Mouse (Mus musculus): ENCODE measurements around the gene Tchh. TPM values are rescaled to one million over a fixed set of nuclear protein-coding genes. Genes with fewer than 3 reads are reported as not detected.
"Not testable (repeated sequence)": the region's sequence is repeated elsewhere in the genome, so short reads cannot be mapped to it uniquely, and the experiment has no call there.

Tchh gene
- polyA plus RNA-seq, 1 experiment: 0.22 TPM

- WGBS: 91% methylated on average over 2 of the region's 2 CpGs
- DNase-seq: no peak
- TF ChIP-seq POLR2A (IDR thresholded peaks at IDR 0.05; ENCODE audit: control insufficient read depth, extremely low read depth, insufficient read depth, low read length, poor library complexity): no peak
- no peak for TF ChIP-seq CTCF (IDR thresholded peaks at IDR 0.05; ENCODE audit: borderline replicate concordance, control insufficient read depth, extremely low read depth, insufficient read depth, low read length, poor library complexity)
These were observed 46.4 kb downstream of the Tchh start for GRCm38 (mm10) chr3:93488541-93488940.

DNA sequence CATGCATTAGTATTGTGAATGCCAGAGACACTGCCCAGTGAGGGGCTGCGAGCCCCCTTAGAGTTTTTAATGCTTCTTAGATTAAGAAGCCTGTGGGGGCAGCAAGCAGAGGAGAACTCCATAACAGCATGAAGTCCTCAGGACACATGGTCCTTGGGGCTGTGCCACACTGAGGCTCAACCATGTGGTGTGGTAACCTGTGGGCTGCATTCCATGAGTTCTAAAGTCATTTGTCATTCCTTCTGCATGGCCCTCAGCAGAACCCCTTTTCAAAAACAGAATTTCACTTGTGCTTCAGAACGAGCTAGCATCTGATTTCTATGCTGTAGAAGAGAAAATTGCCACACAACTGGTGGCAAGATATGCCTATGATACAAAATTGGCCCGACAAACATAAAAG lies 50.0 kb downstream of the Tchh start:
- WGBS: 89% methylated on average over 3 of the region's 3 CpGs
- no peaks in the 10 kb centered on the region for H3K27me3 ChIP-seq (ENCODE audit: control insufficient read depth, insufficient read depth, low read length)
- no peak for DNase-seq
- H3K27ac ChIP-seq (ENCODE audit: control insufficient read depth, insufficient read depth, low read length): no peak overlapping the region
- H3K4me1 ChIP-seq (replicated peaks; ENCODE audit: control insufficient read depth, insufficient read depth, low read length): no peaks in the 10 kb centered on the region
- TF ChIP-seq POLR2A (IDR thresholded peaks at IDR 0.05; ENCODE audit: control insufficient read depth, extremely low read depth, insufficient read depth, low read length, poor library complexity) (no peak), CTCF (IDR thresholded peaks at IDR 0.05; ENCODE audit: borderline replicate concordance, control insufficient read depth, extremely low read depth, insufficient read depth, low read length, poor library complexity) (no peak)
- H3K4me3 ChIP-seq (ENCODE audit: control insufficient read depth, insufficient read depth, low read length): no peak overlapping the region
- no peaks in the 10 kb centered on the region for H3K36me3 ChIP-seq (ENCODE audit: control insufficient read depth, insufficient read depth, low read length)

More at GRCm38 (mm10) chr3:93488541-93488940, 46.4 kb downstream of the Tchh start:
- Histone ChIP-seq H3K4me1 (replicated peaks; ENCODE audit: control insufficient read depth, insufficient read depth, low read length) (no peaks in the 10 kb centered on the region), H3K4me3 (ENCODE audit: control insufficient read depth, insufficient read depth, low read length) (no peak overlapping the region), H3K36me3 (ENCODE audit: control insufficient read depth, insufficient read depth, low read length) (no peaks in the 10 kb centered on the region), H3K27ac (ENCODE audit: control insufficient read depth, insufficient read depth, low read length) (no peak overlapping the region), H3K27me3 (ENCODE audit: control insufficient read depth, insufficient read depth, low read length) (no peaks in the 10 kb centered on the region)

DNA sequence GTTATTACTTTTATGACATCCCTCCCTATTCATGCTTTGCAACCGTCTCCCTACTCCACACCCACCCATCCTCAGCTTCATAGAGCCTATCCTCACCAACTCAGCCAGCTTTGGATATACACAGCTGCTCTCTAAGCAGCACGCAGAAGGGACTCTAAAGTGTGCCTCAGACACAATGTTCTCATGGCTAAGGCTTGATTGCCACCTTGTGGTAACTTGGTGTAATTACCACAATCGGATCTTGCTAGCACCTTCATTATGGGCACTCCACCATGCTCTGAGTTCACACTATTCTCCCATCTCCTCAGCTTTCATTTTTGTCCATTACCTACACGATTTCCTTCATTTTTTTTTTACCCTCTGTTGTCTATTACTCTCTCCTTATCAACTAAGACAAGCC lies 51.9 kb downstream of the Tchh start:
- DNase-seq: peak; percentile 50
- no peaks in the 10 kb centered on the region for H3K27me3 ChIP-seq (ENCODE audit: control insufficient read depth, insufficient read depth, low read length)
- TF ChIP-seq POLR2A (IDR thresholded peaks at IDR 0.05; ENCODE audit: control insufficient read depth, extremely low read depth, insufficient read depth, low read length, poor library complexity) (no peak), CTCF (IDR thresholded peaks at IDR 0.05; ENCODE audit: borderline replicate concordance, control insufficient read depth, extremely low read depth, insufficient read depth, low read length, poor library complexity) (no peak)
- H3K27ac ChIP-seq (ENCODE audit: control insufficient read depth, insufficient read depth, low read length): no peak overlapping the region
- no peaks in the 10 kb centered on the region for H3K36me3 ChIP-seq (ENCODE audit: control insufficient read depth, insufficient read depth, low read length)
- 5% methylated on average over 4 of the region's 4 CpGs for WGBS
- H3K4me3 ChIP-seq (ENCODE audit: control insufficient read depth, insufficient read depth, low read length): no peak overlapping the region
- no peaks in the 10 kb centered on the region for H3K4me1 ChIP-seq (replicated peaks; ENCODE audit: control insufficient read depth, insufficient read depth, low read length)

- H3K4me3 ChIP-seq (ENCODE audit: control insufficient read depth, insufficient read depth, low read length); H3K36me3 ChIP-seq (ENCODE audit: control insufficient read depth, insufficient read depth, low read length); H3K27me3 ChIP-seq (ENCODE audit: control insufficient read depth, insufficient read depth, low read length); DNase-seq; H3K4me1 ChIP-seq (replicated peaks; ENCODE audit: control insufficient read depth, insufficient read depth, low read length); H3K27ac ChIP-seq (ENCODE audit: control insufficient read depth, insufficient read depth, low read length): not testable (repeated sequence)
- 48% methylated on average over 5 of the region's 5 CpGs for WGBS
These were observed 52.6 kb downstream of the Tchh start for GRCm38 (mm10) chr3:93494774-93495173.

- 92% methylated on average over 3 of the region's 3 CpGs for WGBS
- no peak for DNase-seq
These were observed 55.0 kb downstream of the Tchh start for GRCm38 (mm10) chr3:93497131-93497530.

More at GRCm38 (mm10) chr3:93497131-93497530, 55.0 kb downstream of the Tchh start:
- H3K36me3 ChIP-seq (ENCODE audit: control insufficient read depth, insufficient read depth, low read length): no peaks in the 10 kb centered on the region
- no peaks in the 10 kb centered on the region for H3K27me3 ChIP-seq (ENCODE audit: control insufficient read depth, insufficient read depth, low read length)
- H3K4me3 ChIP-seq (ENCODE audit: control insufficient read depth, insufficient read depth, low read length): no peak overlapping the region
- TF ChIP-seq POLR2A (IDR thresholded peaks at IDR 0.05; ENCODE audit: control insufficient read depth, extremely low read depth, insufficient read depth, low read length, poor library complexity): no peak
- TF ChIP-seq CTCF (IDR thresholded peaks at IDR 0.05; ENCODE audit: borderline replicate concordance, control insufficient read depth, extremely low read depth, insufficient read depth, low read length, poor library complexity): no peak
- H3K4me1 ChIP-seq (replicated peaks; ENCODE audit: control insufficient read depth, insufficient read depth, low read length): no peaks in the 10 kb centered on the region
- H3K27ac ChIP-seq (ENCODE audit: control insufficient read depth, insufficient read depth, low read length): no peak overlapping the region

Other genes with a start within 250 kb of the Tchh start
- 0.03 and 0.04 TPM in 2 replicates for gene Flg2, start 245.1 kb upstream of the Tchh start, polyA plus RNA-seq (2012; rRNA removed)
- 2.2 and 2.5 TPM in 2 replicates for gene Flg, start 168.8 kb upstream of the Tchh start, polyA plus RNA-seq (2012; rRNA removed)
- 0.18 and 0.23 TPM in 2 replicates for gene Hrnr, start 122.6 kb upstream of the Tchh start, polyA plus RNA-seq (2012; rRNA removed)
- gene Rptn, start 48.6 kb upstream of the Tchh start, polyA plus RNA-seq (2012; rRNA removed): 1.5 and 1.6 TPM in 2 replicates
- not detected in 2 replicates for gene Tchhl1, start 26.4 kb downstream of the Tchh start, polyA plus RNA-seq (2012; rRNA removed)
- 134 and 151 TPM in 2 replicates for gene S100a11, start 78.2 kb downstream of the Tchh start, polyA plus RNA-seq (2012; rRNA removed)
- 99.3 and 121 TPM in 2 replicates for gene S100a10, start 112.8 kb downstream of the Tchh start, polyA plus RNA-seq (2012; rRNA removed)
- not detected in 2 replicates for gene Tdpoz2, start 210.4 kb downstream of the Tchh start, polyA plus RNA-seq (2012; rRNA removed)
- gene Tdpoz1, start 234.0 kb downstream of the Tchh start, polyA plus RNA-seq (2012; rRNA removed): 0.06 TPM in 1 of 2 replicates, not detected in the other